ENCODE assay signal across 20 mouse cellular contexts in genomic region chr9:119040101-119040775, GRCm38 (mm10). TPM values are rescaled to one million over a fixed set of nuclear protein-coding genes. Genes with fewer than 3 reads are reported as not detected.
DNase-seq lines count a peak whose midpoint lies in the region; ATAC-seq and TF ChIP-seq lines count a peak whose summit lies in the region.
"Had no signal": no experiment of that assay in that cellular context is flagged by ENCODE, and none has a peak within 500 bp of the region (broad histone marks: within the 10 kb centered on the region; RNA-seq: fewer than 3 reads in every experiment).

No protein-coding gene starts in this region.

- no peak for TF ChIP-seq CTCF in midbrain, postnatal 0 days (IDR thresholded peaks at IDR 0.05)
- TF ChIP-seq CTCF in liver, postnatal 0 days (IDR thresholded peaks at IDR 0.05; ENCODE audit: low read depth) = no peak

- 87% methylated on average over 15 of the region's 15 CpGs for WGBS in midbrain, postnatal 0 days
- 89% methylated on average over 15 of the region's 15 CpGs for WGBS in midbrain, embryonic 13.5 days
- 87% methylated on average over 15 of the region's 15 CpGs for WGBS in liver, postnatal 0 days (ENCODE audit: insufficient replicate concordance)

- H3K4me2 ChIP-seq in midbrain, postnatal 0 days (ENCODE audit: low read depth, low read length, poor library complexity, severe bottlenecking) = no peak overlapping the region
- no peak overlapping the region for H3K4me2 ChIP-seq in midbrain, embryonic 13.5 days (replicated peaks)
- H3K4me2 ChIP-seq in liver, postnatal 0 days (ENCODE audit: low read depth, low read length) = no peak overlapping the region
- H3K4me2 ChIP-seq: limb, embryonic 12.5 days; liver, embryonic 15.5 days; midbrain, embryonic 12.5 days had no signal

- H3K36me3 ChIP-seq in midbrain, postnatal 0 days (ENCODE audit: insufficient read depth, low read length) = peaks cover 16% of the 10 kb centered on the region
- peaks cover 16% of the 10 kb centered on the region for H3K36me3 ChIP-seq in midbrain, embryonic 13.5 days
- peaks cover 13% of the 10 kb centered on the region for H3K36me3 ChIP-seq in liver, postnatal 0 days (replicated peaks; ENCODE audit: insufficient read depth, low read length)

- H3K4me1 ChIP-seq in midbrain, postnatal 0 days (ENCODE audit: insufficient read depth, low read length) = no peaks in the 10 kb centered on the region
- H3K4me1 ChIP-seq in midbrain, embryonic 13.5 days (replicated peaks) = peaks cover 12% of the 10 kb centered on the region; the same call in 1 of the 2 replicates
- no peaks in the 10 kb centered on the region for H3K4me1 ChIP-seq in liver, postnatal 0 days (ENCODE audit: insufficient read depth)
- H3K4me1 ChIP-seq: liver, embryonic 15.5 days had no signal

- no peak for TF ChIP-seq EP300 in liver, postnatal 0 days (IDR thresholded peaks at IDR 0.05; ENCODE audit: low read depth)

- no peak overlapping the region for H3K4me3 ChIP-seq in midbrain, postnatal 0 days (ENCODE audit: low read depth, low read length)
- no peak overlapping the region for H3K4me3 ChIP-seq in midbrain, embryonic 13.5 days (replicated peaks)
- no peak overlapping the region for H3K4me3 ChIP-seq in liver, postnatal 0 days (ENCODE audit: low read depth, low read length)
- H3K4me3 ChIP-seq: embryonic facial prominence, embryonic 10.5 days; hindbrain, embryonic 10.5 days; limb, embryonic 12.5 days; liver, embryonic 15.5 days; midbrain, embryonic 12.5 days had no signal

- ATAC-seq in cerebellum, adult (ENCODE audit: insufficient number of reproducible peaks, low FRiP score, low TSS enrichment) = 0 out of 2 replicates have a peak, but pooled peaks have one; percentile 32
- ATAC-seq in midbrain, postnatal 0 days (ENCODE audit: low FRiP score) = no peak
- ATAC-seq in midbrain, embryonic 13.5 days = no peak
- ATAC-seq in liver, postnatal 0 days = no peak
- ATAC-seq: inflammation-experienced regulatory T-cells, adult 6 months; lung, postnatal 0 days had no signal

- no peaks in the 10 kb centered on the region for H3K27me3 ChIP-seq in midbrain, postnatal 0 days (ENCODE audit: insufficient read depth, low read length)
- H3K27me3 ChIP-seq in midbrain, embryonic 13.5 days = no peaks in the 10 kb centered on the region
- H3K27me3 ChIP-seq in liver, postnatal 0 days (ENCODE audit: insufficient read depth, low read length) = no peaks in the 10 kb centered on the region
- H3K27me3 ChIP-seq: limb, embryonic 12.5 days; liver, embryonic 15.5 days; midbrain, embryonic 12.5 days had no signal

- no peak for DNase-seq in cerebellum, postnatal 4 days (ENCODE audit: low spot score in 2 of 2)
- DNase-seq in midbrain, postnatal 0 days (ENCODE audit: low spot score) = peak; percentile 34
- DNase-seq in cerebellum, postnatal 14 days = peak; percentile 71 to 79
- no peak for DNase-seq in liver, postnatal 0 days
- no peak for DNase-seq in urinary bladder, adult 18-20 months (ENCODE audit: low spot score in 2 of 2)
- no peak for DNase-seq in layer of hippocampus, adult 8-10 months (ENCODE audit: low spot score in 2 of 2)
- DNase-seq: adrenal gland, adult 2 months; gastrocnemius, postnatal 36 days; kidney, adult 8-10 months; kidney, postnatal 14 days; retina, postnatal 1 day had no signal

- no peak overlapping the region for H3K27ac ChIP-seq in midbrain, postnatal 0 days (ENCODE audit: low read depth, low read length)
- no peak overlapping the region for H3K27ac ChIP-seq in midbrain, embryonic 13.5 days
- H3K27ac ChIP-seq in liver, postnatal 0 days (ENCODE audit: low read depth) = no peak overlapping the region
- H3K27ac ChIP-seq: embryonic facial prominence, embryonic 10.5 days; hindbrain, embryonic 10.5 days; limb, embryonic 12.5 days; liver, embryonic 15.5 days; midbrain, embryonic 12.5 days had no signal

- H3K9me3 ChIP-seq in midbrain, postnatal 0 days (ENCODE audit: low read length) = no peaks in the 10 kb centered on the region
- no peaks in the 10 kb centered on the region for H3K9me3 ChIP-seq in midbrain, embryonic 13.5 days
- no peaks in the 10 kb centered on the region for H3K9me3 ChIP-seq in liver, postnatal 0 days (ENCODE audit: low read length)
- H3K9me3 ChIP-seq: embryonic facial prominence, embryonic 10.5 days; hindbrain, embryonic 10.5 days; limb, embryonic 12.5 days; liver, embryonic 15.5 days; midbrain, embryonic 12.5 days had no signal

- H3K9ac ChIP-seq in midbrain, postnatal 0 days (replicated peaks; ENCODE audit: low read length, poor library complexity, severe bottlenecking) = no peak overlapping the region
- H3K9ac ChIP-seq in midbrain, embryonic 13.5 days (replicated peaks) = no peak overlapping the region
- H3K9ac ChIP-seq in liver, postnatal 0 days (replicated peaks) = no peak overlapping the region
- H3K9ac ChIP-seq: limb, embryonic 12.5 days; liver, embryonic 15.5 days; midbrain, embryonic 12.5 days had no signal

RNA-seq across cellular contexts. Expression of gene Vill, which starts 12.3 kb away (rescaled TPM):
- 2.8 and 10.5 TPM in 2 replicates for total RNA-seq in midbrain, postnatal 0 days (2014; rRNA removed)
- polyA plus RNA-seq in midbrain, postnatal 0 days (2015; fragmentation: Nextera tagmentation; extraction: Ambion mirVana) = 3.8 and 4.7 TPM in 2 replicates
- polyA plus RNA-seq in midbrain, embryonic 13.5 days (2015; fragmentation: Nextera tagmentation; extraction: Ambion mirVana) = 4.2 and 4.4 TPM in 2 replicates
- 8.3 and 9.3 TPM in 2 replicates for polyA plus RNA-seq in liver, postnatal 0 days (2015; fragmentation: Nextera tagmentation; extraction: Ambion mirVana)
- 1 to 10 TPM in 3 of 4 experiments, under 1 TPM in 1; 0.99 to 4.4 (median 3.1) TPM for total RNA-seq in layer of hippocampus, adult 8-10 months (2022)

RNA-seq across cellular contexts. Expression of gene Plcd1, which starts 53.1 kb away (rescaled TPM):
- total RNA-seq in midbrain, postnatal 0 days (2014; rRNA removed) = 12.2 and 17.4 TPM in 2 replicates
- polyA plus RNA-seq in midbrain, postnatal 0 days (2015; fragmentation: Nextera tagmentation; extraction: Ambion mirVana) = 10.9 and 11.8 TPM in 2 replicates
- 20.0 and 21.0 TPM in 2 replicates for polyA plus RNA-seq in midbrain, embryonic 13.5 days (2015; fragmentation: Nextera tagmentation; extraction: Ambion mirVana)
- 0.85 and 1.1 TPM in 2 replicates for polyA plus RNA-seq in liver, postnatal 0 days (2015; fragmentation: Nextera tagmentation; extraction: Ambion mirVana)
- total RNA-seq in layer of hippocampus, adult 8-10 months (2022) = 10 to 100 TPM in 3 of 4 experiments, 1 to 10 TPM in 1; 9.7 to 13.7 (median 12.2) TPM

Comparison
In these comparisons a context has a peak if more than half of its experiments do, and no peak if none do; other contexts are left out.
1. DNase-seq: peak in midbrain, postnatal 0 days (single experiment) and cerebellum, postnatal 14 days (2 of 2); none in cerebellum, postnatal 4 days (0 of 2), liver, postnatal 0 days (single experiment), urinary bladder, adult 18-20 months (0 of 2) and layer of hippocampus, adult 8-10 months (0 of 2).